Mouse (Mus musculus) intestine, postnatal 0 days (tissue): ENCODE measurements at regions not wholly inside any gene's neighbourhood (a gene's known extent, or its start where the extent isn't known, plus 50 kb on each side); places are given as distances from the start of the nearest gene placed in this dataset.
A peak's percentile ranks its signal among the peaks of the same experiment; 100 is the strongest.

Source experiments
- ATAC-seq: fragments of 200-750 bp; cut with Nextera tagmentation; 2 replicates; pipeline ENCODE4 v1.8.0; 2017; ENCODE audit warnings: mild to moderate bottlenecking, moderate TSS enrichment, moderate library complexity
- H3K27ac ChIP-seq: fragments of 300-500 bp; sonication (generic); 2 replicates; pipeline ENCODE4 v1.5.1; 2014; ENCODE audit warnings: mild to moderate bottlenecking, low read depth, low read length, moderate library complexity
- H3K27me3 ChIP-seq: fragments of 300-500 bp; sonication (generic); replicated peaks from 2 replicates; pipeline ENCODE4 v1.6.1; 2014; ENCODE audit warnings: low read length, mixed read lengths; ENCODE audit not compliant: control insufficient read depth, insufficient read depth
- H3K36me3 ChIP-seq: fragments of 300-500 bp; sonication (generic); 2 replicates; pipeline ENCODE4 v1.6.1; 2014; ENCODE audit warnings: mild to moderate bottlenecking, moderate library complexity; ENCODE audit not compliant: control insufficient read depth, insufficient read depth
- H3K4me1 ChIP-seq: fragments of 300-500 bp; sonication (generic); replicated peaks from 2 replicates; pipeline ENCODE4 v1.6.1; 2014; ENCODE audit warnings: antibody characterized with exemption, low read length, mixed read lengths; ENCODE audit not compliant: control insufficient read depth, insufficient read depth
- H3K4me2 ChIP-seq: fragments of 300-500 bp; sonication (generic); replicated peaks from 2 replicates; pipeline ENCODE4 v1.6.1; 2014; ENCODE audit warnings: low read depth, mild to moderate bottlenecking, moderate library complexity
- H3K4me3 ChIP-seq: fragments of 300-500 bp; sonication (generic); 2 replicates; pipeline ENCODE4 v1.5.1; 2014; ENCODE audit warnings: low read depth, low read length
- H3K9ac ChIP-seq: fragments of 300-500 bp; sonication (generic); 2 replicates; pipeline ENCODE4 v1.6.1; 2014; ENCODE audit warnings: mild to moderate bottlenecking, low read depth, low read length
- H3K9me3 ChIP-seq: fragments of 300-500 bp; sonication (generic); 2 replicates; pipeline ENCODE4 v1.6.1; 2016; ENCODE audit warnings: mixed run types; ENCODE audit not compliant: control insufficient read depth
- CTCF ChIP-seq: sonication (generic); IDR thresholded peaks from 2 replicates; pipeline ENCODE4 v1.5.1; 2016; ENCODE audit warnings: low read depth, mild to moderate bottlenecking, control low read depth, antibody characterized with exemption, moderate library complexity
- WGBS: fragments of 180-500 bp; shearing (Covaris S2); extraction: QIAGEN DNeasy Blood & Tissue Kit; methylation state at CpG from one replicate; pipeline ENCODE4 v1.1.7; 2014; 5-methylcytosine and 5-hydroxymethylcytosine counted together

- Histone ChIP-seq H3K4me3 (no peak overlapping the region), H3K36me3 (no peaks in the 10 kb centered on the region), H3K27ac (no peak overlapping the region), H3K4me1 (no peaks in the 10 kb centered on the region), H3K4me2 (no peak overlapping the region), H3K9me3 (no peaks in the 10 kb centered on the region), H3K27me3 (no peaks in the 10 kb centered on the region), H3K9ac (no peak overlapping the region)
- ATAC-seq: no peak
- no peak for TF ChIP-seq CTCF
Measured at GRCm38 (mm10) chr12:9232431-9232830, 202.6 kb downstream of the Ttc32 start.

GRCm38 (mm10) chr12:9235866-9236265 lies 206.1 kb downstream of the Ttc32 start:
- no peak for TF ChIP-seq CTCF
- H3K27me3 ChIP-seq: no peaks in the 10 kb centered on the region
- H3K4me1 ChIP-seq: no peaks in the 10 kb centered on the region
- no peak overlapping the region for H3K4me2 ChIP-seq
- H3K9ac ChIP-seq: no peak overlapping the region
- 63% methylated on average over 4 of the region's 4 CpGs for WGBS
- no peaks in the 10 kb centered on the region for H3K9me3 ChIP-seq
- H3K36me3 ChIP-seq: no peaks in the 10 kb centered on the region
- H3K4me3 ChIP-seq: no peak overlapping the region
- no peak overlapping the region for H3K27ac ChIP-seq
- ATAC-seq: no peak

GRCm38 (mm10) chr12:9237538-9237937 lies 207.7 kb downstream of the Ttc32 start:
- Histone ChIP-seq H3K4me3 (no peak overlapping the region), H3K9me3 (no peaks in the 10 kb centered on the region), H3K27me3 (no peaks in the 10 kb centered on the region), H3K9ac (no peak overlapping the region), H3K27ac (no peak overlapping the region), H3K4me1 (no peaks in the 10 kb centered on the region), H3K36me3 (no peaks in the 10 kb centered on the region), H3K4me2 (no peak overlapping the region)
- WGBS: 57% methylated on average over 6 of the region's 6 CpGs
- no peak for TF ChIP-seq CTCF
- no peak for ATAC-seq

- no peaks in the 10 kb centered on the region for H3K36me3 ChIP-seq
- H3K4me2 ChIP-seq: no peak overlapping the region
- no peak for TF ChIP-seq CTCF
- H3K9me3 ChIP-seq: no peaks in the 10 kb centered on the region
- H3K4me1 ChIP-seq: no peaks in the 10 kb centered on the region
- no peaks in the 10 kb centered on the region for H3K27me3 ChIP-seq
- no peak overlapping the region for H3K27ac ChIP-seq
- 53% methylated on average over 1 of the region's 1 CpGs for WGBS
- H3K4me3 ChIP-seq: no peak overlapping the region
- H3K9ac ChIP-seq: no peak overlapping the region
- ATAC-seq: no peak
Measured at GRCm38 (mm10) chr12:9237955-9238354, 208.2 kb downstream of the Ttc32 start.

- 57% methylated on average over 5 of the region's 5 CpGs for WGBS
- no peaks in the 10 kb centered on the region for H3K9me3 ChIP-seq
- ATAC-seq: no peak
- no peaks in the 10 kb centered on the region for H3K36me3 ChIP-seq
- no peak overlapping the region for H3K27ac ChIP-seq
- no peak overlapping the region for H3K4me2 ChIP-seq
- no peak for TF ChIP-seq CTCF
- H3K9ac ChIP-seq: no peak overlapping the region
- H3K4me1 ChIP-seq: no peaks in the 10 kb centered on the region
- H3K27me3 ChIP-seq: no peaks in the 10 kb centered on the region
- no peak overlapping the region for H3K4me3 ChIP-seq
Measured at GRCm38 (mm10) chr12:9247506-9247905, 217.7 kb downstream of the Ttc32 start.

GRCm38 (mm10) chr12:9251772-9252171 lies 222.0 kb downstream of the Ttc32 start:
- H3K4me3 ChIP-seq: no peak overlapping the region
- no peak for ATAC-seq
- no peaks in the 10 kb centered on the region for H3K27me3 ChIP-seq
- H3K9me3 ChIP-seq: no peaks in the 10 kb centered on the region
- H3K4me1 ChIP-seq: no peaks in the 10 kb centered on the region
- 24% methylated on average over 5 of the region's 5 CpGs for WGBS
- no peak overlapping the region for H3K9ac ChIP-seq
- no peak overlapping the region for H3K4me2 ChIP-seq
- peak; percentile 81 for TF ChIP-seq CTCF
- H3K36me3 ChIP-seq: no peaks in the 10 kb centered on the region
- no peak overlapping the region for H3K27ac ChIP-seq
